Mouse (Mus musculus) liver, embryonic 14.5 days (tissue): ENCODE measurements around the gene Zfyve19. TPM values are rescaled to one million over a fixed set of nuclear protein-coding genes. Genes with fewer than 3 reads are reported as not detected.

Experiments
- ATAC-seq: fragments of 200-750 bp; cut with Nextera tagmentation; 2 replicates; pipeline ENCODE4 v1.8.0; 2017; ENCODE audit warnings: moderate number of reproducible peaks, mild to moderate bottlenecking, moderate library complexity; ENCODE audit not compliant: insufficient read depth
- DNase-seq, 3 experiments: peaks; one replicate each; pipeline ENCODE4 v3.0.0-alpha.2; 2012 to 2013; ENCODE audit warnings: low read depth in 3 of 3, low spot score in 3 of 3
- H3K27ac ChIP-seq: fragments of 300-500 bp; sonication (generic); 2 replicates; pipeline ENCODE4 v1.5.1; 2014; ENCODE audit warnings: moderate library complexity, mild to moderate bottlenecking, control low read depth, inconsistent platforms
- H3K27me3 ChIP-seq: fragments of 300-500 bp; sonication (generic); 2 replicates; pipeline ENCODE4 v1.6.1; 2014; ENCODE audit warnings: mild to moderate bottlenecking, low read length, moderate library complexity; ENCODE audit not compliant: control insufficient read depth, insufficient read depth
- H3K36me3 ChIP-seq: fragments of 300-500 bp; sonication (generic); replicated peaks from 2 replicates; pipeline ENCODE4 v1.6.1; 2014; ENCODE audit warnings: low read depth; ENCODE audit not compliant: control insufficient read depth, insufficient read depth
- H3K4me1 ChIP-seq, 2 experiments: fragments of 200-500 bp in 1 of 2; fragments of 300-500 bp in 1 of 2; sonication (generic) in 1 of 2; replicated peaks; 2 replicates each; pipeline ENCODE4 v1.6.1; 2012 to 2014; ENCODE audit warnings: antibody characterized with exemption in 1 of 2, inconsistent platforms in 1 of 2, low read length in 1 of 2; ENCODE audit not compliant: control insufficient read depth in 2 of 2, insufficient read depth in 2 of 2
- H3K4me2 ChIP-seq: fragments of 300-500 bp; sonication (generic); 2 replicates; pipeline ENCODE4 v1.6.1; 2014; ENCODE audit warnings: low read depth, mild to moderate bottlenecking, control low read depth, moderate library complexity
- H3K4me3 ChIP-seq, 2 experiments: fragments of 200-500 bp in 1 of 2; fragments of 300-500 bp in 1 of 2; sonication (generic) in 1 of 2; 2 replicates each; pipeline ENCODE4 v1.5.1; 2012 to 2014; ENCODE audit warnings: low read depth in 2 of 2, low read length in 2 of 2, mild to moderate bottlenecking in 2 of 2, control low read depth in 1 of 2, inconsistent platforms in 1 of 2, moderate library complexity in 1 of 2; ENCODE audit not compliant: insufficient read depth in 1 of 2
- H3K9ac ChIP-seq: fragments of 300-500 bp; sonication (generic); replicated peaks from 2 replicates; pipeline ENCODE4 v1.6.1; 2014; ENCODE audit warnings: mild to moderate bottlenecking, control low read depth, moderate library complexity
- H3K9me3 ChIP-seq: fragments of 300-500 bp; sonication (generic); 2 replicates; pipeline ENCODE4 v1.6.1; 2016; ENCODE audit warnings: low read length, mixed read lengths; ENCODE audit not compliant: control insufficient read depth
- CTCF ChIP-seq: IDR thresholded peaks from 2 replicates; pipeline ENCODE4 v1.5.1; 2016; ENCODE audit warnings: antibody characterized with exemption, low read depth, control low read depth
- EP300 ChIP-seq: IDR thresholded peaks from 2 replicates; pipeline ENCODE4 v1.6.1; 2016; ENCODE audit warnings: antibody characterized with exemption, low read depth
- WGBS: fragments of 180-500 bp; shearing (Covaris S2); extraction: QIAGEN DNeasy Blood & Tissue Kit; methylation state at CpG from one replicate; pipeline ENCODE4 v1.1.7; 2014; ENCODE audit not compliant: insufficient replicate concordance; 5-methylcytosine and 5-hydroxymethylcytosine counted together
- polyA plus RNA-seq, 2 experiments: library from polyadenylated mRNA; depleted of rRNA in 1 of 2; stranded (reverse) in 1 of 2; unstranded in 1 of 2; fragments of >200 nt; fragmentation: Nextera tagmentation in 1 of 2; extraction: Ambion mirVana in 1 of 2; gene quantifications; 2 replicates each; pipeline versions ENCODE4 v1.2.1 to v1.2.3; 2012 to 2014

Zfyve19 gene
- polyA plus RNA-seq, 2 experiments = 18.2 to 20.5 TPM

DNA sequence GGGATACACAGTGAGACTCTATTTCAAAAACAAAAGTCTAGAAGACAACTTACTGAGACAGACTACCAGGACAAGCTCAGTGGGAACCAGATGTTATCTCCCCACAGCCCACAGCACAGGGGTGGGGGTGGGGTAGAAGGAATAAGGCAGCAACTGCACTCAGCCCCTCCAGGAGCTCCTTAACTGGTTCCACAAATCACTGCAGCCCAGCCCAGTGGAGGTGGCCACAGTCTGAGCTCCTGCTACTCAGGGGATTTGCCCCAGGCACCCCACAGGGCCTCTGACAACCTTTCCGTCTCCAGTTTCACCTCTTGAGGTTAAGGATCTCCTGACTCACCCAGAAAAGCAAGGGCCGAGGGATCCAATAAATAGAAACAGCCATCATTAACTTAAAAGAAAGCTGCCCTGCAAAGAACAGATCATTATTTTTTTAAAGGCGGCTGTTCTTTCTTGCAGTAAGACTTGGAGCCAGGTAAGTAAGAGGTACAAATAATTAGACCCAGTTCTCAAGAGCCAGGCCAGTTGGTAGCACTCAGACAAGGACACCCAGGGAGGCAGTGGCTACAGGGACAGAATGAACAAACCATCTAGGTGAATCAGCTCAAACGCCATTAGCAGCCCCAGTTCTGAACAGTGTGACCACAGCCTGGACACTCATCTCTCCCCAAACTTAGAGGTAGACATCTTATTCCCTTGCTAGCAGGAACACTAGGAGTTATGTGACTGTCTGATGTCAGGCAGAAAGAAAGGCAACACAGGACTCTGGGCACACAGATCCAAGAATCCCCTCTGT, 11.9 kb upstream of the Zfyve19 start:
- H3K9ac ChIP-seq = no peak overlapping the region
- H3K9me3 ChIP-seq = no peaks in the 10 kb centered on the region
- no peaks in the 10 kb centered on the region for H3K27me3 ChIP-seq
- DNase-seq (no peak), ATAC-seq (no peak)
- TF ChIP-seq CTCF (no peak), EP300 (no peak)
- no peak overlapping the region for H3K4me3 ChIP-seq
- WGBS = 62% methylated on average over 4 of the region's 4 CpGs
- H3K36me3 ChIP-seq = no peaks in the 10 kb centered on the region
- H3K27ac ChIP-seq = no peak overlapping the region
- H3K4me1 ChIP-seq = peaks cover 0 to 6% of the 10 kb centered on the region in 2 experiments; a peak in 1 of 4 replicates
- H3K4me2 ChIP-seq = no peak overlapping the region

GRCm38 (mm10) chr2:119197493-119197892, 10.9 kb upstream of the Zfyve19 start:
- DNase-seq = no peak
- no peaks in the 10 kb centered on the region for H3K27me3 ChIP-seq
- 70% methylated on average over 1 of the region's 1 CpGs for WGBS
- H3K27ac ChIP-seq = no peak overlapping the region
- peaks cover 0 to 6% of the 10 kb centered on the region in 2 experiments; a peak in 1 of 4 replicates for H3K4me1 ChIP-seq
- no peak for ATAC-seq
- TF ChIP-seq EP300 = no peak
- no peak for TF ChIP-seq CTCF
- no peaks in the 10 kb centered on the region for H3K36me3 ChIP-seq
- H3K4me2 ChIP-seq = no peak overlapping the region
- H3K9me3 ChIP-seq = no peaks in the 10 kb centered on the region
- no peak overlapping the region for H3K4me3 ChIP-seq
- no peak overlapping the region for H3K9ac ChIP-seq

DNA sequence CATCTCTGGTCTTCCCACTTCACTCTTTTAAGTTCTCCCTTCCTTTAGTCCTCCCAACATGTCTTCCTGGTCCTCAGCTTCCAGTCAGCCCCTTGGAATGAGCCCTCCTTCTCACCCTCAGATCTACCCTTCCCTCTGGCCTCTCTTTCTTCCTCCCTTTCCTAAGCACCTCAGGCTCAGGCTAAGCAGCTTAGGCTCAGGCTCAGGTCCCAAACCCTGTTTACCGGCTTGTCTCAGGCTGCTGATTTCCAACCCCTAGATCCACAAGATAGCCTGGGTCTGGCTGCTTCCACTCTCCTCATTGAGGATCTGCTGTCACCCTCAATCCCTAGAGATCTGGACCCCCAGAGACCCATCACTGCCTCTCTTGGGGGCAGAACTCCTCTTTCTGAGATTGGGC, 10.4 kb upstream of the Zfyve19 start:
- no peak for TF ChIP-seq CTCF
- TF ChIP-seq EP300 = no peak
- Histone ChIP-seq H3K27ac (no peak overlapping the region), H3K9ac (no peak overlapping the region), H3K4me3 (no peak overlapping the region), H3K9me3 (no peaks in the 10 kb centered on the region), H3K36me3 (no peaks in the 10 kb centered on the region), H3K4me1 (peaks cover 0 to 6% of the 10 kb centered on the region in 2 experiments; a peak in 1 of 4 replicates), H3K4me2 (no peak overlapping the region), H3K27me3 (no peaks in the 10 kb centered on the region)
- 48% methylated on average over 1 of the region's 1 CpGs for WGBS
- no peak for DNase-seq
- no peak for ATAC-seq

GRCm38 (mm10) chr2:119198934-119199333, 9.5 kb upstream of the Zfyve19 start:
- Histone ChIP-seq H3K9ac (no peak overlapping the region), H3K9me3 (no peaks in the 10 kb centered on the region), H3K4me2 (no peak overlapping the region), H3K27ac (no peak overlapping the region), H3K4me3 (no peak overlapping the region), H3K36me3 (no peaks in the 10 kb centered on the region), H3K4me1 (peaks cover 0 to 6% of the 10 kb centered on the region in 2 experiments; a peak in 1 of 4 replicates), H3K27me3 (no peaks in the 10 kb centered on the region)
- ATAC-seq (no peak), DNase-seq (no peak)
- 71% methylated on average over 3 of the region's 3 CpGs for WGBS
- no peak for TF ChIP-seq CTCF
- TF ChIP-seq EP300 = no peak

GRCm38 (mm10) chr2:119202914-119203453, 5.4 kb upstream of the Zfyve19 start:
- no peak overlapping the region for H3K27ac ChIP-seq
- WGBS = 61% methylated on average over 5 of the region's 5 CpGs
- no peak for TF ChIP-seq EP300
- no peak for TF ChIP-seq CTCF
- H3K36me3 ChIP-seq = no peaks in the 10 kb centered on the region
- H3K4me2 ChIP-seq = no peak overlapping the region
- peaks cover 0 to 5% of the 10 kb centered on the region in 2 experiments; a peak in 2 of 4 replicates for H3K4me1 ChIP-seq
- H3K9ac ChIP-seq = no peak overlapping the region
- no peak overlapping the region for H3K4me3 ChIP-seq
- H3K27me3 ChIP-seq = no peaks in the 10 kb centered on the region
- ATAC-seq = no peak
- no peaks in the 10 kb centered on the region for H3K9me3 ChIP-seq
- DNase-seq = no peak
